In genomic region chr11:69681314-69682208, GRCm38 (mm10) we compare ENCODE assay signal across 8 mouse cellular contexts. TPM values are rescaled to one million over a fixed set of nuclear protein-coding genes. Genes with fewer than 3 reads are reported as not detected.
DNase-seq lines count a peak whose midpoint lies in the region; ATAC-seq lines count a peak whose summit lies in the region.

Gene Senp3, minus strand, starts transcription at chr11:69682084.

- H3K27ac ChIP-seq in heart, embryonic 13.5 days (replicated peaks), result peak within 1 kb of the TSS; percentile 95
- H3K27ac ChIP-seq in liver, embryonic 12.5 days, result peak within 1 kb of the TSS; percentile 95
- H3K27ac ChIP-seq in stomach, embryonic 15.5 days, result peak within 1 kb of the TSS; percentile 98

- peak; percentile 90 for ATAC-seq in erythroid progenitor cell, adult 5-6 weeks (replicated peaks; ENCODE audit: low FRiP score, poor library complexity, severe bottlenecking)
- peak; percentile 91 for ATAC-seq in heart, embryonic 13.5 days (ENCODE audit: extremely low read depth, insufficient number of reproducible peaks, low FRiP score, low TSS enrichment)
- peak; percentile 96 for ATAC-seq in liver, embryonic 12.5 days
- peak; percentile 94 for ATAC-seq in stomach, embryonic 15.5 days (ENCODE audit: insufficient read depth, low FRiP score, low read depth)

- peaks cover 40% of the 10 kb centered on the region for H3K36me3 ChIP-seq in heart, embryonic 13.5 days
- peaks cover 41% of the 10 kb centered on the region for H3K36me3 ChIP-seq in liver, embryonic 12.5 days
- peaks cover 16% of the 10 kb centered on the region for H3K36me3 ChIP-seq in stomach, embryonic 15.5 days

- H3K4me2 ChIP-seq in heart, embryonic 13.5 days, result peak within 1 kb of the TSS; percentile 98
- peak within 1 kb of the TSS; percentile 80 for H3K4me2 ChIP-seq in liver, embryonic 12.5 days
- peak within 1 kb of the TSS; percentile 87 for H3K4me2 ChIP-seq in stomach, embryonic 15.5 days

- peak; percentile 99 for DNase-seq in CD4-positive helper T cell, adult 2 months (ENCODE audit: low read depth, low spot score)
- DNase-seq in brain, embryonic 18.5 days (ENCODE audit: low read depth, low spot score), result peak; percentile 95
- DNase-seq in kidney, postnatal 10 days, result peak; percentile 99
- peak; percentile 94 to 96 for DNase-seq in natural killer cell, adult 2 months (ENCODE audit: low spot score in 2 of 2)

- WGBS in heart, embryonic 13.5 days, result under 1% methylated on average over 79 of the region's 80 CpGs
- under 1% methylated on average over 79 of the region's 80 CpGs for WGBS in liver, embryonic 12.5 days (ENCODE audit: insufficient replicate concordance)
- WGBS in stomach, embryonic 15.5 days, result under 1% methylated on average over 80 of the region's 80 CpGs

- H3K27me3 ChIP-seq in heart, embryonic 13.5 days (replicated peaks), result no peaks in the 10 kb centered on the region
- peaks cover 3% of the 10 kb centered on the region; the same call in 1 of the 2 replicates for H3K27me3 ChIP-seq in liver, embryonic 12.5 days (replicated peaks)
- no peaks in the 10 kb centered on the region for H3K27me3 ChIP-seq in stomach, embryonic 15.5 days (replicated peaks)

- H3K9ac ChIP-seq in heart, embryonic 13.5 days, result peak within 1 kb of the TSS; percentile 92
- peak within 1 kb of the TSS; percentile 86 for H3K9ac ChIP-seq in liver, embryonic 12.5 days
- peak within 1 kb of the TSS; percentile 87 for H3K9ac ChIP-seq in stomach, embryonic 15.5 days

- H3K4me3 ChIP-seq in heart, embryonic 13.5 days, result peak within 1 kb of the TSS; percentile 84
- peak within 1 kb of the TSS; percentile 81 for H3K4me3 ChIP-seq in liver, embryonic 12.5 days
- H3K4me3 ChIP-seq in stomach, embryonic 15.5 days (replicated peaks), result peak within 1 kb of the TSS; percentile 92

- H3K9me3 ChIP-seq in heart, embryonic 13.5 days, result no peaks in the 10 kb centered on the region
- H3K9me3 ChIP-seq in liver, embryonic 12.5 days (replicated peaks), result no peaks in the 10 kb centered on the region
- no peaks in the 10 kb centered on the region for H3K9me3 ChIP-seq in stomach, embryonic 15.5 days

- peaks cover 52% of the 10 kb centered on the region for H3K4me1 ChIP-seq in heart, embryonic 13.5 days
- H3K4me1 ChIP-seq in liver, embryonic 12.5 days, result peaks cover 54% of the 10 kb centered on the region
- peaks cover 45% of the 10 kb centered on the region for H3K4me1 ChIP-seq in stomach, embryonic 15.5 days

RNA-seq across cellular contexts. Expression of gene Senp3, which starts in this region (rescaled TPM):
- 32.3 and 41.8 TPM in 2 replicates for total RNA-seq in erythroid progenitor cell, adult 5-6 weeks (2015; ENCODE audit: low replicate concordance)
- 24.8 and 43.4 TPM in 2 replicates for total RNA-seq in erythroid progenitor cell, adult 5-6 weeks (2017; ENCODE audit: low replicate concordance)
- 59.2 and 63.5 TPM in 2 replicates for polyA plus RNA-seq in heart, embryonic 13.5 days (2015; fragmentation: Nextera tagmentation; extraction: Ambion mirVana)
- 53.8 and 56.2 TPM in 2 replicates for polyA plus RNA-seq in liver, embryonic 12.5 days (2016; fragmentation: Nextera tagmentation; extraction: Ambion mirVana)
- 69.1 and 74.5 TPM in 2 replicates for polyA plus RNA-seq in stomach, embryonic 15.5 days (2015; fragmentation: Nextera tagmentation; extraction: Ambion mirVana)

Comparison
In these comparisons a context has a peak if more than half of its experiments do, and no peak if none do; other contexts are left out.
1. Peak in every context shown above with its lines: DNase-seq, ATAC-seq, H3K4me3 ChIP-seq and H3K27ac ChIP-seq.